Mouse (Mus musculus): ENCODE measurements around the gene Slco6d1. TPM values are rescaled to one million over a fixed set of nuclear protein-coding genes. Genes with fewer than 3 reads are reported as not detected.

Gene Slco6d1
- polyA plus RNA-seq (2014; fragmentation: Illumina TruSeq; extraction: RNeasy Lipid Tissue Mini Kit (QIAGEN cat#74804); ENCODE audit: low read depth, low replicate concordance): not detected

DNA sequence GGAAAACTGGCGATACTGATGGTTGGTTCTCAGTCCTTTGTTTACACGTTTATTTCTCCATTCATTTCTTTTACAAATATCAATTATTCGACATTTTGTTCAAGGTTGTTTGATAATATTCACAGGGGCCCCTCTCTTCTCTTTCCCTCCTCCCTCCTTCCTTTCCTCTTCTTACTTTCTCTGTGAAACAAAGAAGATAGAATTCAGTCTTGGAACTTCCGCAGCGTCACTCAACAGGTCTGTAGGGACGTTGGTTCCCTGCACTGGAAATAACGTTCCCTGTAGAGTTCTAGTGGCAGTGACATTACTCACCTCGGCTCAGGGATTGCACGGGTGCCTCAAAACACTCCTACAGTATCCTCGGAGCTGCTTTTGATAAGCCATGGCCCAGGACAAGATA, at the start of gene Slco6d1:
Gene Slco6d1 (plus strand): TSS at position 301 of the 400 bp plus-strand sequence.

